Mouse (Mus musculus): Measurements from ENCODE around the gene 4921524J17Rik. TPM values are rescaled to one million over a fixed set of nuclear protein-coding genes. Genes with fewer than 3 reads are reported as not detected.

Gene 4921524J17Rik
- total and polyA plus RNA-seq, 3 experiments = 14.6 to 21.9 TPM; not detected in 1

- no peak for TF ChIP-seq CHD2 (IDR thresholded peaks at IDR 0.05; ENCODE audit: low read length)
These were observed 23.9 kb upstream of the 4921524J17Rik start (continued) for GRCm38 (mm10) chr8:85456536-85456935.

- TF ChIP-seq GATA1 (IDR thresholded peaks at IDR 0.05; ENCODE audit: low read depth, low read length) (no peak), POLR2AphosphoS5 (IDR thresholded peaks at IDR 0.05; ENCODE audit: borderline replicate concordance, low read depth, low read length) (no peak), GABPA (IDR thresholded peaks at IDR 0.05; ENCODE audit: low read depth, low read length) (no peak), POLR2A (IDR thresholded peaks at IDR 0.05; ENCODE audit: control insufficient read depth in 1 of 2, insufficient read depth in 1 of 2, low read depth in 1 of 2, low read length in 2 of 2, poor library complexity in 1 of 2) (no peak), USF1 (IDR thresholded peaks at IDR 0.05; ENCODE audit: low read depth, low read length) (peak; percentile 65), KAT2A (conservative IDR thresholded peaks at IDR 0.05; ENCODE audit: low read depth, low read length) (no peak), TBP (IDR thresholded peaks at IDR 0.05; ENCODE audit: low read depth, low read length) (no peak)
- Histone ChIP-seq H3K79me2 (ENCODE audit: control insufficient read depth, insufficient read depth, low read length, poor library complexity) (no peaks in the 10 kb centered on the region), H3K9ac (ENCODE audit: control insufficient read depth, low read depth, low read length, poor library complexity, severe bottlenecking) (no peak overlapping the region), H3K27ac (ENCODE audit: control insufficient read depth, low read depth, low read length) (no peak overlapping the region), H3K9me3 (replicated peaks; ENCODE audit: insufficient read depth, low read length) (no peaks in the 10 kb centered on the region), H3K4me3 (ENCODE audit: control insufficient read depth in 1 of 2, insufficient read depth in 1 of 2, low read depth in 2 of 2, low read length in 2 of 2) (no peak overlapping the region), H3K36me3 (ENCODE audit: control insufficient read depth in 1 of 2, insufficient read depth in 2 of 2, low read length in 2 of 2) (no peaks in the 10 kb centered on the region), H3K4me1 (ENCODE audit: control insufficient read depth in 1 of 2, insufficient read depth in 2 of 2, low read length in 2 of 2) (no peaks in the 10 kb centered on the region), H3K27me3 (ENCODE audit: control insufficient read depth in 1 of 2, insufficient read depth in 2 of 2, low read length in 2 of 2) (no peaks in the 10 kb centered on the region)
- no peak for DNase-seq (ENCODE audit: low read depth, low spot score)
These were observed 22.1 kb upstream of the 4921524J17Rik start for GRCm38 (mm10) chr8:85454750-85455149.

- H3K27ac ChIP-seq (ENCODE audit: control insufficient read depth, low read depth, low read length) = no peak overlapping the region
- no peaks in the 10 kb centered on the region for H3K27me3 ChIP-seq (ENCODE audit: control insufficient read depth in 1 of 2, insufficient read depth in 2 of 2, low read length in 2 of 2)
- H3K36me3 ChIP-seq (ENCODE audit: control insufficient read depth in 1 of 2, insufficient read depth in 2 of 2, low read length in 2 of 2) = no peaks in the 10 kb centered on the region
- no peaks in the 10 kb centered on the region for H3K9me3 ChIP-seq (replicated peaks; ENCODE audit: insufficient read depth, low read length)
- H3K9ac ChIP-seq (ENCODE audit: control insufficient read depth, low read depth, low read length, poor library complexity, severe bottlenecking) = no peak overlapping the region
- H3K4me1 ChIP-seq (ENCODE audit: control insufficient read depth in 1 of 2, insufficient read depth in 2 of 2, low read length in 2 of 2) = no peaks in the 10 kb centered on the region
- H3K79me2 ChIP-seq (ENCODE audit: control insufficient read depth, insufficient read depth, low read length, poor library complexity) = no peaks in the 10 kb centered on the region
- TF ChIP-seq ELF1 (IDR thresholded peaks at IDR 0.05; ENCODE audit: low read depth, low read length) = no peak
- TF ChIP-seq POLR2A (IDR thresholded peaks at IDR 0.05; ENCODE audit: control insufficient read depth in 1 of 2, insufficient read depth in 1 of 2, low read depth in 1 of 2, low read length in 2 of 2, poor library complexity in 1 of 2) = no peak
- TF ChIP-seq ZMIZ1 (IDR thresholded peaks at IDR 0.05; ENCODE audit: low read depth, low read length) = no peak
- TF ChIP-seq CTCF (IDR thresholded peaks at IDR 0.05 in 2 of 3, conservative IDR thresholded peaks at IDR 0.05 in 1 of 3; ENCODE audit: control insufficient read depth in 1 of 3, insufficient read depth in 1 of 3, low read depth in 2 of 3, low read length in 3 of 3, poor library complexity in 1 of 3, severe bottlenecking in 1 of 3) = no peak
- TF ChIP-seq TAL1 (IDR thresholded peaks at IDR 0.05; ENCODE audit: low read length) = no peak
- no peak for TF ChIP-seq SMC3 (IDR thresholded peaks at IDR 0.05; ENCODE audit: low read depth, low read length)
- TF ChIP-seq ETS1 (IDR thresholded peaks at IDR 0.05; ENCODE audit: low read depth, low read length) = no peak
- no peak for TF ChIP-seq POLR2AphosphoS5 (IDR thresholded peaks at IDR 0.05; ENCODE audit: borderline replicate concordance, low read depth, low read length)
- TF ChIP-seq NRF1 (IDR thresholded peaks at IDR 0.05; ENCODE audit: insufficient read depth, low read depth, low read length, poor library complexity, severe bottlenecking) = no peak
- no peak for TF ChIP-seq ZNF384 (IDR thresholded peaks at IDR 0.05; ENCODE audit: low read depth, low read length)
- no peak for TF ChIP-seq UBTF (IDR thresholded peaks at IDR 0.05; ENCODE audit: borderline replicate concordance, insufficient read depth, low read depth, low read length)
- no peak for TF ChIP-seq ZKSCAN1 (IDR thresholded peaks at IDR 0.05; ENCODE audit: low read depth, low read length)
- TF ChIP-seq ZC3H11A (IDR thresholded peaks at IDR 0.05; ENCODE audit: low read depth, low read length) = no peak
- TF ChIP-seq HCFC1 (IDR thresholded peaks at IDR 0.05; ENCODE audit: low read depth, low read length) = no peak
- TF ChIP-seq MXI1 (IDR thresholded peaks at IDR 0.05; ENCODE audit: low read depth, low read length) = no peak
- no peak for TF ChIP-seq MYC (IDR thresholded peaks at IDR 0.05; ENCODE audit: low read depth, low read length)
- no peak for TF ChIP-seq NELFE (IDR thresholded peaks at IDR 0.05; ENCODE audit: low read depth, low read length)
- TF ChIP-seq RAD21 (IDR thresholded peaks at IDR 0.05; ENCODE audit: low read depth, low read length) = no peak
- TF ChIP-seq MAX (IDR thresholded peaks at IDR 0.05; ENCODE audit: low read length) = no peak
- no peak for TF ChIP-seq CHD1 (IDR thresholded peaks at IDR 0.05; ENCODE audit: low read depth, low read length)
- no peak overlapping the region for H3K4me3 ChIP-seq (ENCODE audit: control insufficient read depth in 1 of 2, insufficient read depth in 1 of 2, low read depth in 2 of 2, low read length in 2 of 2)
- no peak for DNase-seq (ENCODE audit: low read depth, low spot score)
These were observed 20.6 kb upstream of the 4921524J17Rik start for GRCm38 (mm10) chr8:85453256-85453655.

Data from MEL (cell line).